Mouse (Mus musculus): Measurements from ENCODE around the gene Slc25a44.
A peak's percentile ranks its signal among the peaks of the same experiment; 100 is the strongest.
"Not testable (repeated sequence)": the region's sequence is repeated elsewhere in the genome, so short reads cannot be mapped to it uniquely, and the experiment has no call there.

Slc25a44 gene

DNA sequence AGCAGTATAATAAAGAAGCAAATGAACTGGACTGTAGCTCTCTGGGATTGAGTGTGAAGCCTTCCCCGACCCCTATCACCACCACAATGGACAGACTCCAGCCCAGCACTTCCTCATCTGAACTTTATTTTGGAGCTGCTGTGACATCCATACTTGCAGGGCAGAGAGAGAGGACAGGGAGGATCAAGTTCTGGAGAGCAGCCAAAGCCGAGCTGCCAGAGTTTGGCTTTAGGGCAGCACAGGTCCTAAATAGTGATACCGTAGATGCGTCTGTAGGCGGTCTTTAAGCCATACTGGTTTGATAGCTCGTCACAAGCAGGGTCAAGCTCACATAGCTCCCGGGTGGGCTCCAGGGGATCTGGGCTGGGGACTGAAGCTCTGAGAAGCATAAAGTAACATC lies 56.4 kb downstream of the Slc25a44 start:
- DNase-seq (ENCODE audit: low read depth, low spot score) = not testable (repeated sequence)

DNA sequence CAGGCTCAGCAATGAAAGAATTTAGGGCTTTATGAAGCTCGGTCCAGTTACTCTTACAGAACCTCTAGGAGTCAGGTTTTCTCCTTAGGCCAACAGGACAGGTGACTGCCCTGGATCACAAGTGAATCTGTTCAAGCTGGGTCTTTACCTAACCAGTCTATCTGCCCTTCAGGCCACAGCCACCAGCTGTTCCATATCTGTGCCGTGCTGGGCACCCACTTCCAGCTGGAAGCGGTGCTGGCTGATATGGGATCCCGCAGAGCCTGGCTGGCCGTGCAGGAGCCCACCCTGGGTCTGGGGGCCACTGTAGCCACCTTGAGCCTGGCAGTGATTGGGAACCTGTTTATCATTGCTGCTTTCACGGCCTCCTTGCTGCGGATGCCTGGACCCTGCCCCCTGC lies 57.4 kb downstream of the Slc25a44 start:
- DNase-seq (ENCODE audit: low read depth, low spot score) = not testable (repeated sequence)

DNA sequence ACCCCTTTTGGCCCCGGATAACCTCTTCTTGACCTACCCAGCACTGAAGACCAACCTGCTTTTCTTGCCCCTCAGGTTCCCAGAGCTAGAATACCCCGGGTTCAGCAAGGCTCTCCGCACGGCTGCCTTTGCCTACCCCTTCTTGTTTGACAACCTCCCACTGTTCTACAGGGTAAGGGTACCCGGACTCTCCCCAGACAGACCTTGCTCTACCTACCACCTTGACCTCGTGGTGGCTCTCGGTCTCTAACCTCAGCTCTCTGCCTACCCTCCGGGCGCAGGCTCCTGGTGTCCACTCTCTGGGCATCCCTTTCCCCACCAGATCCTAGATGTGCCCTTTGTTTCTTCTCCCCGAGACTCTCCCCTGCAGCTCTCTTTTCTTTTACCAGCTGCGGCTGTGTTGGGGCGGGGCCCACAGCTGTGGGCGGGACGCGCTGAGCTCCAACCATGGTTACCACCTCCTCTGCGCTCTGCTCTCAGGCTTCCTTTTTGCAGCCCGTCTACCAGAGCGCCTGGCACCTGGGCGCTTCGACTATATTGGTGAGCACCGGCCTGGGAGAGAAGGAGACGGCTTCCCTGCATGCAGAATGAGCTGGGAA lies 58.0 kb downstream of the Slc25a44 start:
- peak; percentile 60 for DNase-seq (ENCODE audit: low read depth, low spot score)

DNA sequence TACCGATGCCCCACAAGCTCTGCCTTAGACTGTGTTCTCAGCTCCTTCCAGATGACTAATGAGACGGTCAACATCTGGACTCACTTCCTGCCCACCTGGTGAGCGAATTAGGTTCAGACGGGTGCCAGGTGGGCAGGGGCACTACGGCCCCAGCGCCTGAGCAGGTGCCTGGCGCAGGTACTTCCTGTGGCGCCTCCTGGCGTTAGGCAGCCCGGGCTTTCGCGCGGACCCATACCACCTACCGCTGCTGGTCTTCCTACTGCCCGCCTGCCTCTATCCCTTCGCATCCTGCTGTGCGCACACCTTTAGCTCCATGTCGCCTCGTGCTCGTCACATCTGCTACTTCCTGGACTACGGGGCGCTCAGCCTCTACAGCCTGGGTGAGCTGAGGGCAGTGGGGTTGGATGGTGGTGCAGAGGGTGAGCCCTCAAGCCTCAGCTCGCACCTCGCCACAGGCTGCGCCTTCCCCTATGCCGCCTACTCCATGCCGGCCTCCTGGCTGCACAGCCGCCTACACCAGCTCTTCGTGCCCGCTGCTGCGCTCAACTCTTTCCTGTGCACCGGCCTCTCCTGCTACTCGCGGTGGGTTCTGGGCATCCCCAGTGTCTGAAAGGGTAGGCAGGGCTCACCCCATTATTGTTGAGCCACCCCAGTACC lies 59.1 kb downstream of the Slc25a44 start:
- peak; percentile 22 for DNase-seq (ENCODE audit: low read depth, low spot score)

DNA sequence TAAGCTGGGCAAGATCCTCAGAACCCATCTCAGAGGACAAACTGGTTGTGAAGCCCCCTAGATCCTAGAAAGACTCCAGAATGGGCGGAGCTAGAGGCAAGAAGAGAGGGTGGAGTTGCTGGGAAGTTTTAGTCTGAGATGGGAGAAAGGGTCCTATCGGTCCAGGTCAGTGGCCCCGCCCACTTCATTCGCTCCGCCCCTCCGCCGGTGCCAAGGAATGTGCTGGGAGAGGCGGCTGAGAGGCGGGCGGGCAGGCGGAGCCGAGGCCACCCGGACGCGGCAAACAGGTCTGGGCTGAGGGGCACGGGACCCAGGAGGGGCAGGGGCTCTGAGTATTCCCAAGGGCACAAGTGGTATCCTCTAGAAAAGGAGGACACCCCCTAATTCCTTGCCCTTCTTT lies 60.6 kb downstream of the Slc25a44 start, which contains the start of gene Paqr6:
Gene Paqr6, plus strand, starts transcription at position 248 of the 400 bp plus-strand sequence.
- DNase-seq (ENCODE audit: low read depth, low spot score) = no peak

DNA sequence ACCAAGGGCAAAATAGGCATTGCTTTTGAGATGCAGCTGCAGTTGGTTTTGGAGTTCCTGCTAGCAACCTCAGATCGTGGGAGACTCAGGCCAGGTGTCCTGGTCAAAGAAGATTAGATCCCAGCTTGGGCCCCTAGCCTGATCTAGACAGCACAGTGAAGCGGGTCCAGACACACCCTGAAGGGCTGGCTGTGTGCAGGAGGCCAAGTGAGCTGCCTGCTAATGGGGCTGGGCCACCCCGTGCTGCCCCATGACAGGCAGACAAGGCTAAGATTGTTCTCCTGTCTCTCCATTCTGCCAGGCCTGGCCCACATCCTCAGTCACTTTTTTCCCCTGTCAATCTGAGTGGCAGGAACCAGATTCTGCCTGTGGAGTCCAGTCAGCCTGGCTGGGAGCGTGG lies 61.2 kb downstream of the Slc25a44 start:
- no peak for DNase-seq (ENCODE audit: low read depth, low spot score)

DNA sequence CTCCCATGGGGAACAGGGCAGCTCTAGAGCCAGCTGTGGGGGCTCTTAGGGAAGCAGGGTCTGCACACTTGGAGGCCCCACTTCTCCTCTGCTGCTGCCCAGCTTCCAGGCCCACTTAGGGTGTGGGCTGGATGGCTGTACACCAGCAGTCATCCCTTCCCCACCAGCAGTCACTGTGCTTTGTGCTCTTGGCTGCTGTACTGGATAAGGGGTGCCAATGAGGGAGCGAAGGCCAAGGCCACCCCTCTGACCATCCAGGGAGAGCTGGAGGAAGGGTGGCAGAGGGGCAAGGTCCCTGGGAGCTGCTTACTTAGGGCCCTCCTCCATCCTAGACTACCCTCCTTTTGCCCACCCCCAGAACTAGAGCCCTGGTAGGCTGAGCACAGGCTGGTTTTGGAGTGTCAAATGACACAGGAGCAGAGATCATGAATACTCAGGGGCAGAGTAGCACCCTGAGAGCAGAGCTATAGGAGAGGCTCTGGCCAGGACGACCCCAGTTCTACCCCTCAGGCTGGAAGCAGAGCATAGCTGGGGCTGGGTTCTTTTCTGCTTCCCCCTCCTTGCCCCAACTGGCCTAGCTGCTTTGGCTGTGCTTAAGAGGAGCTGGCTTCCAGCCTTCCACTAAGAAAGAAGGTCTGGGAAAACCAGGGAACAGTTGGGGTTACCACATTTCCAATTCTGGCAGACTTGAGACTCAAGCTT lies 63.2 kb downstream of the Slc25a44 start:
- DNase-seq (ENCODE audit: low read depth, low spot score) = no peak

DNA sequence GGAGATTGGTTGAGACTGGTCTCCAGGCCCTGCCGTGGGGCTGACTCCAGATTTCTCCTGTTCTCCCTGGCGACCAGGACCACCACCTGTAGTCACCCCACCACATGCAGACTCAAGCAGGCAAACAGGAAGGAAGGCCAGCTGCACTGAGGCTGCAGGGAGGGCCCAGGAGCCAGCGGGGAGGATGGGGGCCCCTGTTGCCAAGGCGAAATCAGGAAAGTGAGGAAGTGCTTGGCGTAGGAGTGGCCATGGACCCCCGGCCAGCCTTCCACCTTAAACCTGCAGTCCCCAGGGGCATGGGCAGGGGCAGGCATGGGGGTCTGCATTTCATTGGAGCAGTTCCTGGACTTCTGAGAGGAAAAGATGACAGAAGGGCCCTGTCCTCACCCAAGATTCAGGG lies 63.8 kb downstream of the Slc25a44 start:
- DNase-seq (ENCODE audit: low read depth, low spot score) = no peak
